Mouse (Mus musculus) heart, embryonic 16.5 days (tissue): Measurements from ENCODE around the gene Traf6. TPM values are rescaled to one million over a fixed set of nuclear protein-coding genes. Genes with fewer than 3 reads are reported as not detected.
A peak's percentile ranks its signal among the peaks of the same experiment; 100 is the strongest.

Experiments
- ATAC-seq: fragments of 200-750 bp; cut with Nextera tagmentation; replicated peaks from 2 replicates; pipeline ENCODE4 v1.8.0; 2017; ENCODE audit warnings: moderate number of reproducible peaks; ENCODE audit not compliant: insufficient read depth, low FRiP score; ENCODE audit errors: extremely low read depth
- H3K27ac ChIP-seq: fragments of 300-500 bp; sonication (generic); 2 replicates; pipeline ENCODE4 v1.5.1; 2014; ENCODE audit warnings: mild to moderate bottlenecking, low read length, control low read depth, moderate library complexity
- H3K27me3 ChIP-seq: fragments of 300-500 bp; sonication (generic); 2 replicates; pipeline ENCODE4 v1.6.1; 2014; ENCODE audit warnings: low read length, mixed read lengths; ENCODE audit not compliant: control insufficient read depth, insufficient read depth
- H3K36me3 ChIP-seq: fragments of 300-500 bp; sonication (generic); 2 replicates; pipeline ENCODE4 v1.6.1; 2014; ENCODE audit not compliant: control insufficient read depth, insufficient read depth
- H3K4me1 ChIP-seq: fragments of 300-500 bp; sonication (generic); 2 replicates; pipeline ENCODE4 v1.6.1; 2014; ENCODE audit warnings: low read length, mixed read lengths; ENCODE audit not compliant: control insufficient read depth, insufficient read depth
- H3K4me2 ChIP-seq: fragments of 300-500 bp; sonication (generic); 2 replicates; pipeline ENCODE4 v1.6.1; 2014; ENCODE audit warnings: low read depth, mild to moderate bottlenecking, control low read depth, low read length
- H3K4me3 ChIP-seq: fragments of 300-500 bp; sonication (generic); 2 replicates; pipeline ENCODE4 v1.5.1; 2014; ENCODE audit warnings: mild to moderate bottlenecking, control low read depth, low read length
- H3K9ac ChIP-seq: fragments of 300-500 bp; sonication (generic); 2 replicates; pipeline ENCODE4 v1.6.1; 2014; ENCODE audit warnings: low read length, control low read depth
- H3K9me3 ChIP-seq: fragments of 300-500 bp; sonication (generic); replicated peaks from 2 replicates; pipeline ENCODE4 v1.6.1; 2016; ENCODE audit warnings: low read length; ENCODE audit not compliant: control insufficient read depth
- WGBS: fragments of 180-500 bp; shearing (Covaris S2); extraction: QIAGEN DNeasy Blood & Tissue Kit; methylation state at CpG from one replicate; pipeline ENCODE4 v1.1.7; 2014; 5-methylcytosine and 5-hydroxymethylcytosine counted together
- polyA plus RNA-seq: library from polyadenylated mRNA; unstranded; fragments of >200 nt; fragmentation: Nextera tagmentation; extraction: Ambion mirVana; gene quantifications from 2 replicates; pipeline ENCODE4 v1.2.1, GENCODE M21; 2015

The Traf6 gene
- polyA plus RNA-seq: 5.8 and 6.2 TPM in 2 replicates

DNA sequence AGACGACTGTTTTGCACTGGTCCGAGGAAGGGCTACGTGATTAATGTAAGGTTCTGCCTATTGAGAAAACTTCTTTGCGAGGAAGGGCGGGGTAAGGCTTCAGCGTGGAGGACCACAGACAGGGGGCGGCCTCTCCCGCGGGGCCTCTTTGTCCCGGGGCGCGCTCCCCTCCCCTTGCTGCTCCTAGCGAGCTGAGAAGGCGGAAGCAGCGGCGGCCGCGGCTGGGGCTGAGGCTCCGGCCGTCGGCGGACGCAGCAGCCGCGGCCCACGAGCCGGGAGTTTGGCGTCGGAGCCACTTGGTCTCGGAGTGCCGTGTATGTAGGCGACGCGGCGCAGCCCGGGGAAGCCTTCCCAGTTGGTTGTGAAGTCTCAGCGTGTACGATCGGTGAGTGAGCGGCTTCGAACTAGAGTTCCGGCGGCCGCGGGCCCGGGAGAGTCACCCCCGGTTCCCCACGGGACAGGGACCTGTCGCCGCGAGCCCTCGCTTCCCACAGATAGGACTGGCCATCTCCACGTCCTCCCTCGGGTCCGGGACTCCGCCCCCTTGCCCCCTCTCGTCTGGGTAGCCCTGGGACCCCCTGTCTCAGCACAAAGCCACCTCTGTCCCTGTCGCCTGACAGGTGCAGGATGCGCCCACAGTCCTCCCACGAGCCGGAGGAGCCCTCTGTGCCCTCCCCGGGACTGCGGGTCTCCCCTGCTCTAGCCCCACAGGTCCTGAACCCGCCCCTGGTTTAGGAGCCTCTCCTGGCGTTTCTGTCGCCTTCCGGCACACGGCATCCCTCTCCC lies at the start of gene Traf6:
TSS of gene Traf6 (plus strand) at position 194 of the 786 bp plus-strand sequence.
- peak within 1 kb of the TSS; percentile 95 for H3K9ac ChIP-seq
- H3K4me1 ChIP-seq: peaks cover 6% of the 10 kb centered on the region
- no peaks in the 10 kb centered on the region for H3K9me3 ChIP-seq
- peak within 1 kb of the TSS; percentile 50 for H3K27ac ChIP-seq
- H3K27me3 ChIP-seq: no peaks in the 10 kb centered on the region
- peak within 1 kb of the TSS; percentile 97 for H3K4me3 ChIP-seq
- H3K4me2 ChIP-seq: peak within 1 kb of the TSS; percentile 86
- peak; percentile 94 for ATAC-seq
- WGBS: under 1% methylated on average over 68 of the region's 68 CpGs
- H3K36me3 ChIP-seq: no peaks in the 10 kb centered on the region

DNA sequence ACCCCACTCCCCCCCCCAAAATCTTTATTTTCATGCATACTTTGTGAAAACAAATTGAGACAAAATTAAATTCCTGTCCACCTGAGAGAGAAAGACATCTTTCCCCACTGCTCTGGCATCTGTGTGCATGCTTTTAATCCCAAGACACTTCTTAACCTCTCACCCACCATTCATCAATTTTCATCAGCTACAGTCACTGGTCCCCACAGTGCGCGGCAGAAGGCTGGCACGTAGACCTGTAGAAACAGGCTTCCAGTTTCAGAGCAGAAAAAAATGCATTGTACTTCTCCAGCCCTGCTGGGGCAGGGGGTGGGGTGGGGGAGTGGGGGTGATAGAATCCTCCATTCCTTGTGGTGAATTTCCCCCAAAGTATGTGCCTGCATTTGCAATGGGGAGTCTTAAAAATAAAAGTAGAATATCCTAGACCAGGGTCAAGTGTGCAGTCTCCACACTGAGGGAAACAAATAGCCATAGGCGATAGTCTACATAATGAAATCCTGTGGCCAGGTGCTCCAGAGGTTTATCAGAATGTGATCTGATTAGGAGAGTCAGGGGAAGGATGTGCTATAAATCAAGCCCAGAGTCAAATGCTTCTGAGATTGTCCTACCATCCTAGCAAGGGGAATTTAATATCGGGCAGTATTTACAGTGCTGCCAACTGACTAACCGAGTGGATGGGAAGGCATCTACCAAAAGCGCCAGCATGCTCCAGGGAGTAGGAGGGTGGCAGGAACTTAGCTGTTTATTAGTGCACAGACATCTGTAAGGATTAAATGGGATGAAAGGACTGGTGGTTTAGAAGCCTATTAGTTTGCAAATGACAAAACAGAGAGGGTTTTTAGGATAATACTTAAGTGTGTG lies 39.0 kb upstream of the Traf6 start:
- Histone ChIP-seq H3K4me2 (no peak overlapping the region), H3K4me1 (no peaks in the 10 kb centered on the region), H3K27me3 (no peaks in the 10 kb centered on the region), H3K4me3 (no peak overlapping the region), H3K27ac (no peak overlapping the region), H3K9me3 (no peaks in the 10 kb centered on the region), H3K9ac (no peak overlapping the region), H3K36me3 (no peaks in the 10 kb centered on the region)
- 68% methylated on average over 7 of the region's 7 CpGs for WGBS
- ATAC-seq: no peak

GRCm38 (mm10) chr2:101639840-101640350 lies 38.3 kb upstream of the Traf6 start:
- 74% methylated on average over 3 of the region's 3 CpGs for WGBS
- no peaks in the 10 kb centered on the region for H3K9me3 ChIP-seq

GRCm38 (mm10) chr2:101645841-101646240 lies 32.4 kb upstream of the Traf6 start:
- WGBS: 85% methylated on average over 1 of the region's 1 CpGs
- no peak overlapping the region for H3K9ac ChIP-seq

More at GRCm38 (mm10) chr2:101639840-101640350, 38.3 kb upstream of the Traf6 start:
- Histone ChIP-seq H3K4me3 (no peak overlapping the region), H3K36me3 (no peaks in the 10 kb centered on the region), H3K4me2 (no peak overlapping the region), H3K27me3 (no peaks in the 10 kb centered on the region), H3K9ac (no peak overlapping the region), H3K27ac (no peak overlapping the region), H3K4me1 (no peaks in the 10 kb centered on the region)
- no peak for ATAC-seq

GRCm38 (mm10) chr2:101648361-101648760 lies 29.9 kb upstream of the Traf6 start:
- H3K4me2 ChIP-seq: no peak overlapping the region
- no peaks in the 10 kb centered on the region for H3K27me3 ChIP-seq
- 73% methylated on average over 2 of the region's 2 CpGs for WGBS
- no peaks in the 10 kb centered on the region for H3K36me3 ChIP-seq
- no peak overlapping the region for H3K27ac ChIP-seq
- 0 out of 2 replicates have a peak, but pooled peaks have one; percentile 26 for ATAC-seq
- H3K4me1 ChIP-seq: peaks cover 5% of the 10 kb centered on the region; the same call in 1 of the 2 replicates
- H3K9me3 ChIP-seq: no peaks in the 10 kb centered on the region
- no peak overlapping the region for H3K9ac ChIP-seq
- H3K4me3 ChIP-seq: peak overlapping the region; percentile 39

More at GRCm38 (mm10) chr2:101645841-101646240, 32.4 kb upstream of the Traf6 start:
- H3K4me2 ChIP-seq: no peak overlapping the region
- H3K36me3 ChIP-seq: no peaks in the 10 kb centered on the region
- no peaks in the 10 kb centered on the region for H3K4me1 ChIP-seq
- H3K4me3 ChIP-seq: no peak overlapping the region
- no peak for ATAC-seq
- no peaks in the 10 kb centered on the region for H3K9me3 ChIP-seq
- H3K27ac ChIP-seq: no peak overlapping the region
- no peaks in the 10 kb centered on the region for H3K27me3 ChIP-seq

DNA sequence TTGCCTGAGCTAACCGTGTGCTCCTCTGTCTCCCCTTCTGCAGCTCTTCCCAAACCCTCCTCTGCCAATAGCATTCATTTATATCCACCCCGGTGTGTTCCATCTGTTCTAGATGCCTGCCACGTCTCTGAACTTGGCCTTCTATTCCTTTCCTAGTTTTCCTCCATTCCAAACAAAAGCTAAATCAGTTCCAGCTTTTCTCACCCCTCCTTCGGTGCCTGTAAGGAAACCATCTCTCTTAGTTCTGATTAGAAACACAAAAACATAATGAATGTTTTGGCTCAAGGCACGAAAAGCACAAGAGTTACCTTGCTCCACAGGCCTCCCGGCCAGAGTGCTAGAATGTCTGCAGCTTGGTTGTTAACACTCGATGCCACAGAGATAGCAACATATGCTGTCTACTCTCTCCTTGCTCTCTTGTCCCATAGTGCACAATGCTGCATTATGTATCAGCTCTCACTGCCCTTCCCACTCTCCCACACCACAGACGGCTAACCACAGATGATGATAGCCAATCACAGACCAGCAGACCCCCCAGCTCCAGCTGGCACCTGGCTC lies 29.0 kb upstream of the Traf6 start, which contains the start of the genes Rag1 and B230118H07Rik:
TSS of gene Rag1 (minus strand) at position 388 of the 558 bp plus-strand sequence.
TSS of gene B230118H07Rik (minus strand) at position 419 of the 558 bp plus-strand sequence.
- H3K27ac ChIP-seq: no peak within 1 kb of the TSS
- ATAC-seq: peak; percentile 64; the same call in 1 of the 2 replicates
- H3K36me3 ChIP-seq: no peaks in the 10 kb centered on the region
- no peaks in the 10 kb centered on the region for H3K9me3 ChIP-seq
- no peak within 1 kb of the TSS for H3K4me2 ChIP-seq
- H3K27me3 ChIP-seq: no peaks in the 10 kb centered on the region
- WGBS: 27% methylated on average over 8 of the region's 8 CpGs
- peaks cover 5% of the 10 kb centered on the region; the same call in 1 of the 2 replicates for H3K4me1 ChIP-seq
- H3K4me3 ChIP-seq: peak within 1 kb of the TSS; percentile 39
- H3K9ac ChIP-seq: peak within 1 kb of the TSS; percentile 27; the same call in 1 of the 2 replicates

GRCm38 (mm10) chr2:101650446-101650845 lies 27.8 kb upstream of the Traf6 start:
- Histone ChIP-seq H3K4me1 (peaks cover 5% of the 10 kb centered on the region; the same call in 1 of the 2 replicates), H3K4me2 (no peak overlapping the region), H3K27me3 (no peaks in the 10 kb centered on the region), H3K9ac (no peak overlapping the region), H3K36me3 (no peaks in the 10 kb centered on the region), H3K4me3 (no peak overlapping the region), H3K27ac (no peak overlapping the region), H3K9me3 (no peaks in the 10 kb centered on the region)
- 43% methylated on average over 1 of the region's 1 CpGs for WGBS
- no peak for ATAC-seq

- no peaks in the 10 kb centered on the region for H3K36me3 ChIP-seq
- H3K27ac ChIP-seq: no peak overlapping the region
- no peaks in the 10 kb centered on the region for H3K27me3 ChIP-seq
- peak overlapping the region; percentile 48 for H3K4me3 ChIP-seq
- WGBS: 36% methylated on average over 14 of the region's 14 CpGs
- H3K4me1 ChIP-seq: peaks cover 5% of the 10 kb centered on the region; the same call in 1 of the 2 replicates
- H3K9ac ChIP-seq: peak overlapping the region; percentile 60
- ATAC-seq: no peak
- no peaks in the 10 kb centered on the region for H3K9me3 ChIP-seq
- H3K4me2 ChIP-seq: peak overlapping the region; percentile 79
These were observed 25.9 kb upstream of the Traf6 start for GRCm38 (mm10) chr2:101652204-101652920.
